Mouse (Mus musculus) intestine, embryonic 14.5 days (tissue): ENCODE measurements around the gene Il16. TPM values are rescaled to one million over a fixed set of nuclear protein-coding genes. Genes with fewer than 3 reads are reported as not detected.

Source experiments
- ATAC-seq: fragments of 200-750 bp; cut with Nextera tagmentation; replicated peaks from 2 replicates; pipeline ENCODE4 v1.8.0; 2017; ENCODE audit warnings: low read depth, moderate number of reproducible peaks, moderate TSS enrichment, moderate library complexity; ENCODE audit not compliant: low FRiP score, low TSS enrichment
- DNase-seq: peaks from one replicate; pipeline ENCODE4 v3.0.0-alpha.2; 2018; ENCODE audit warnings: low spot score
- H3K27ac ChIP-seq: fragments of 300-500 bp; sonication (generic); 2 replicates; pipeline ENCODE4 v1.5.1; 2014; ENCODE audit warnings: low read depth, mild to moderate bottlenecking, control low read depth
- H3K27me3 ChIP-seq: fragments of 300-500 bp; sonication (generic); replicated peaks from 2 replicates; pipeline ENCODE4 v1.6.1; 2014; ENCODE audit warnings: low read length, control low read depth; ENCODE audit not compliant: control insufficient read depth, insufficient read depth
- H3K36me3 ChIP-seq: fragments of 300-500 bp; sonication (generic); 2 replicates; pipeline ENCODE4 v1.6.1; 2014; ENCODE audit warnings: low read length, control low read depth; ENCODE audit not compliant: control insufficient read depth, insufficient read depth
- H3K4me1 ChIP-seq: fragments of 300-500 bp; sonication (generic); replicated peaks from 2 replicates; pipeline ENCODE4 v1.6.1; 2014; ENCODE audit warnings: low read length, control low read depth, mixed read lengths; ENCODE audit not compliant: control insufficient read depth, insufficient read depth
- H3K4me2 ChIP-seq: fragments of 300-500 bp; sonication (generic); 2 replicates; pipeline ENCODE4 v1.6.1; 2014; ENCODE audit warnings: low read length
- H3K4me3 ChIP-seq: fragments of 300-500 bp; sonication (generic); 2 replicates; pipeline ENCODE4 v1.5.1; 2014; ENCODE audit warnings: low read depth, low read length, control low read depth, mixed read lengths
- H3K9ac ChIP-seq: fragments of 300-500 bp; sonication (generic); 2 replicates; pipeline ENCODE4 v1.6.1; 2014; ENCODE audit warnings: mild to moderate bottlenecking, low read length
- H3K9me3 ChIP-seq: fragments of 300-500 bp; sonication (generic); 2 replicates; pipeline ENCODE4 v1.6.1; 2016; ENCODE audit warnings: low read length, control low read depth; ENCODE audit not compliant: control insufficient read depth
- WGBS: fragments of 180-500 bp; shearing (Covaris S2); extraction: QIAGEN DNeasy Blood & Tissue Kit; methylation state at CpG from one replicate; pipeline ENCODE4 v1.1.7; 2014; 5-methylcytosine and 5-hydroxymethylcytosine counted together
- polyA plus RNA-seq: library from polyadenylated mRNA; unstranded; fragments of >200 nt; fragmentation: Nextera tagmentation; extraction: Ambion mirVana; gene quantifications from 2 replicates; pipeline ENCODE4 v1.2.1, GENCODE M21; 2014

Gene Il16
- polyA plus RNA-seq, 1 experiment from 2014 or later: 3.4 TPM

GRCm38 (mm10) chr7:83661763-83662162 lies 83.8 kb downstream of the Il16 start:
- Histone ChIP-seq H3K36me3 (no peaks in the 10 kb centered on the region), H3K4me3 (no peak overlapping the region)
- WGBS: 93% methylated on average over 3 of the region's 3 CpGs

DNA sequence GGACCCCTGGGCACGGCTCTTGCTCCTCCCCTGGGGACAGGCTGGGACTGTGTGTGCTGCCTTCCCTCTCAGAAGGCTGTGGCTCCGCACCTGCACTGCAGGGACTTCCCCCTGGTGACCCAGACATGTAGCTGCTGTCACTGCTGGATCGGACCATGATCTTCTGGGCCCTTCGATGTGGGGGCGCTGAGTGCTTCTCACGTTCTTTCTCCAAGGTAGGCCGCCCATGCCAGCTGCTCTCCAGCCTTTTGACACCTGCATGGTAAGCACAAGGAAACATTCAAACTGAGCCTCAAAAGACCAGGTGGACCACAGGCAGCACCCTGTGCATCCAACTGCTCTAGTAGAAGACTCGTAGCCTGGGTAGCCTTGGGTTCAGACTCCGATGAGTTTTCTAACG lies 84.5 kb downstream of the Il16 start:
- Histone ChIP-seq H3K27me3 (no peaks in the 10 kb centered on the region), H3K36me3 (no peaks in the 10 kb centered on the region), H3K4me2 (no peak overlapping the region), H3K4me3 (no peak overlapping the region), H3K4me1 (no peaks in the 10 kb centered on the region), H3K9ac (no peak overlapping the region), H3K27ac (no peak overlapping the region), H3K9me3 (no peaks in the 10 kb centered on the region)
- no peak for ATAC-seq
- no peak for DNase-seq
- WGBS: 90% methylated on average over 10 of the region's 10 CpGs

More at GRCm38 (mm10) chr7:83661763-83662162, 83.8 kb downstream of the Il16 start:
- H3K27ac ChIP-seq: no peak overlapping the region
- no peak for DNase-seq
- no peaks in the 10 kb centered on the region for H3K4me1 ChIP-seq
- H3K9ac ChIP-seq: no peak overlapping the region
- no peak overlapping the region for H3K4me2 ChIP-seq
- H3K9me3 ChIP-seq: no peaks in the 10 kb centered on the region
- no peak for ATAC-seq
- H3K27me3 ChIP-seq: no peaks in the 10 kb centered on the region

- 89% methylated on average over 11 of the region's 11 CpGs for WGBS
- Histone ChIP-seq H3K36me3 (no peaks in the 10 kb centered on the region), H3K27ac (no peak overlapping the region), H3K4me3 (no peak overlapping the region), H3K4me1 (no peaks in the 10 kb centered on the region), H3K27me3 (no peaks in the 10 kb centered on the region), H3K4me2 (no peak overlapping the region), H3K9me3 (no peaks in the 10 kb centered on the region), H3K9ac (no peak overlapping the region)
- ATAC-seq: no peak
- DNase-seq: no peak
These were observed 85.2 kb downstream of the Il16 start for GRCm38 (mm10) chr7:83660273-83660691.

- H3K4me2 ChIP-seq: no peak overlapping the region
- H3K4me3 ChIP-seq: no peak overlapping the region
- no peaks in the 10 kb centered on the region for H3K36me3 ChIP-seq
- ATAC-seq (no peak), DNase-seq (no peak)
- no peaks in the 10 kb centered on the region for H3K27me3 ChIP-seq
- no peak overlapping the region for H3K9ac ChIP-seq
- WGBS: 78% methylated on average over 9 of the region's 9 CpGs
- no peaks in the 10 kb centered on the region for H3K4me1 ChIP-seq
- H3K27ac ChIP-seq: no peak overlapping the region; the same call in 1 of the 2 replicates
- no peaks in the 10 kb centered on the region for H3K9me3 ChIP-seq
These were observed 86.1 kb downstream of the Il16 start for GRCm38 (mm10) chr7:83659159-83660065.

- no peak for ATAC-seq
- Histone ChIP-seq H3K9me3 (no peaks in the 10 kb centered on the region), H3K36me3 (no peaks in the 10 kb centered on the region), H3K4me1 (no peaks in the 10 kb centered on the region), H3K27ac (0 out of 2 replicates have a peak overlapping the region, but pooled peaks have one; percentile 11), H3K27me3 (no peaks in the 10 kb centered on the region), H3K9ac (no peak overlapping the region), H3K4me2 (no peak overlapping the region), H3K4me3 (no peak overlapping the region)
- no peak for DNase-seq
- 84% methylated on average over 1 of the region's 1 CpGs for WGBS
These were observed 86.8 kb downstream of the Il16 start for GRCm38 (mm10) chr7:83658716-83659115.

DNA sequence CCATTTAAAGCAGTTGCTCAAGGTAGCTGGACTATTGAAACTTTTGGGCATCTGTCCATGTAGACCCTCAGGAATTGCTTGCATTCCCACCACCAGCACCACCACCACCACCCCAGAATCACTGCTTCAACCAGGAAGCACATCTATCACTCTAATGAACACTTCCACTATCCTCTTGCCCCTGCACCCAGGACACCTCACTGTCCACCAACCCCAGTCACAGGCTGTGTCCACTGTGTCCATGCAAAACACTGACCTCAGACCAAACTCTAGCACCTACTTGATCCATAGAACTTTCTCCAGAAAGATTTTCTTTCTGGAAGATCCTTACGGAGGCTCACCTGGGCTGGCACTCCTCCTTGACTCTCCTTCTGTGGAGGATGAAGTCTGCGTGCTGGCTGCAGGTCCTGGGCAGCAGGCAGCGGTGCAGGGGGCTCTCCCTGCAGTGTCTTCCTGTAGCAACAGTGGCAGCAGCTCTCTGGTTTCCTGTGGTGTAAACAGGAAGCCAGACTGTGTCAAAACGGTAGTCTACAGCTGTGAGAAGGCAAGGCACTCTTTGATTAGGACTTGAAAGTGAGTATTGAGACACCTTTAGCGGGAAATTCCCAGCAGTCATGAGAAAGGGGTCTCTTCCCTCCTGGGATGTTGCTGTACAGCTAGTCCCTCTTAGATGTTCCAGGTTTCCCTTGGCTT lies 90.4 kb downstream of the Il16 start:
- WGBS: 42% methylated on average over 5 of the region's 5 CpGs
- Histone ChIP-seq H3K4me1 (no peaks in the 10 kb centered on the region), H3K27ac (no peak overlapping the region), H3K4me3 (no peak overlapping the region), H3K4me2 (no peak overlapping the region), H3K36me3 (no peaks in the 10 kb centered on the region), H3K9ac (no peak overlapping the region), H3K9me3 (no peaks in the 10 kb centered on the region), H3K27me3 (no peaks in the 10 kb centered on the region)
- DNase-seq (no peak), ATAC-seq (no peak)

DNA sequence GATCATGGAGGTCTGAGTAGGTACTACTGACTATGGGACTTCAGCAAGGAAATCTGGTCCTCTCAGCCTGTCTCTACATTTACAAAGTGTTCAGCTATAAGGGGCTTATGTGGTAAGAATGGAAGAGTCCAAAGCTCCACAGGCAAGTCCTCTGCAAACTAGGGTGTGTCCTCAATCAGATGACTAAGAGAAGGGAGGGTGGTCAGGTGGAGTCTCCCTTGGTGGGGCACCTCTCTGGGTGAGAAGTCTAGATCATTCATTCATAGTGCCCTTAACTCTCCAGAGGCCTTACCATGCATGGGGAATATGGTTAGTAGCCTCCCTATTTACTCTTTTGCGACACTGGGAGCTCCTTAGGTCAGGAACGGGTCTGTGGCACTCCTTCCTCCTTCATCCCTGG lies 91.3 kb downstream of the Il16 start:
- WGBS: 73% methylated on average over 2 of the region's 2 CpGs
- no peak overlapping the region for H3K4me3 ChIP-seq
- DNase-seq: no peak
- no peaks in the 10 kb centered on the region for H3K4me1 ChIP-seq
- H3K27ac ChIP-seq: no peak overlapping the region
- H3K36me3 ChIP-seq: no peaks in the 10 kb centered on the region
- H3K27me3 ChIP-seq: no peaks in the 10 kb centered on the region
- H3K9ac ChIP-seq: no peak overlapping the region
- ATAC-seq: no peak
- no peak overlapping the region for H3K4me2 ChIP-seq
- no peaks in the 10 kb centered on the region for H3K9me3 ChIP-seq

GRCm38 (mm10) chr7:83653605-83654051 lies 91.9 kb downstream of the Il16 start:
- no peaks in the 10 kb centered on the region for H3K36me3 ChIP-seq
- no peaks in the 10 kb centered on the region for H3K4me1 ChIP-seq
- no peak overlapping the region for H3K27ac ChIP-seq
- no peak overlapping the region for H3K9ac ChIP-seq
- no peak for ATAC-seq
- DNase-seq: no peak
- H3K9me3 ChIP-seq: no peaks in the 10 kb centered on the region
- no peaks in the 10 kb centered on the region for H3K27me3 ChIP-seq
- no peak overlapping the region for H3K4me2 ChIP-seq
- WGBS: 85% methylated on average over 2 of the region's 2 CpGs
- no peak overlapping the region for H3K4me3 ChIP-seq
